Mouse (Mus musculus) liver, postnatal 0 days (tissue): ENCODE data around the gene Zdhhc14. TPM values are rescaled to one million over a fixed set of nuclear protein-coding genes. Genes with fewer than 3 reads are reported as not detected.

Experiments
- ATAC-seq: fragments of 200-750 bp; cut with Nextera tagmentation; 2 replicates; pipeline ENCODE4 v1.8.0; 2017; ENCODE audit warnings: mild to moderate bottlenecking, moderate library complexity
- DNase-seq: peaks from one replicate; pipeline ENCODE4 v3.0.0-alpha.2; 2016
- H3K27ac ChIP-seq: fragments of 300-500 bp; sonication (generic); 2 replicates; pipeline ENCODE4 v1.5.1; 2014; ENCODE audit warnings: antibody characterized with exemption, moderate library complexity, mild to moderate bottlenecking, low read depth
- H3K27me3 ChIP-seq: fragments of 300-500 bp; sonication (generic); 2 replicates; pipeline ENCODE4 v1.6.1; 2014; ENCODE audit warnings: low read length, control low read depth, mixed read lengths; ENCODE audit not compliant: insufficient read depth
- H3K36me3 ChIP-seq: fragments of 300-500 bp; sonication (generic); replicated peaks from 2 replicates; pipeline ENCODE4 v1.6.1; 2014; ENCODE audit warnings: mild to moderate bottlenecking, control low read depth, low read length, moderate library complexity, mixed read lengths; ENCODE audit not compliant: insufficient read depth
- H3K4me1 ChIP-seq: fragments of 300-500 bp; sonication (generic); 2 replicates; pipeline ENCODE4 v1.6.1; 2014; ENCODE audit warnings: antibody characterized with exemption, mild to moderate bottlenecking, control low read depth; ENCODE audit not compliant: insufficient read depth
- H3K4me2 ChIP-seq: fragments of 300-500 bp; sonication (generic); 2 replicates; pipeline ENCODE4 v1.6.1; 2014; ENCODE audit warnings: low read depth, mild to moderate bottlenecking, low read length, moderate library complexity, mixed read lengths
- H3K4me3 ChIP-seq: fragments of 300-500 bp; sonication (generic); 2 replicates; pipeline ENCODE4 v1.5.1; 2014; ENCODE audit warnings: low read depth, low read length
- H3K9ac ChIP-seq: fragments of 300-500 bp; sonication (generic); replicated peaks from 2 replicates; pipeline ENCODE4 v1.6.1; 2014; ENCODE audit warnings: mild to moderate bottlenecking, moderate library complexity
- H3K9me3 ChIP-seq: fragments of 300-500 bp; sonication (generic); 2 replicates; pipeline ENCODE4 v1.6.1; 2016; ENCODE audit warnings: mild to moderate bottlenecking, control low read depth, low read length, mixed read lengths
- CTCF ChIP-seq: sonication (generic); IDR thresholded peaks from 2 replicates; pipeline ENCODE4 v1.5.1; 2016; ENCODE audit warnings: antibody characterized with exemption, low read depth
- EP300 ChIP-seq: IDR thresholded peaks from 2 replicates; pipeline ENCODE4 v1.6.1; 2016; ENCODE audit warnings: antibody characterized with exemption, low read depth, mild to moderate bottlenecking
- WGBS: fragments of 180-500 bp; shearing (Covaris S2); extraction: QIAGEN DNeasy Blood & Tissue Kit; methylation state at CpG from one replicate; pipeline ENCODE4 v1.1.7; 2014; ENCODE audit not compliant: insufficient replicate concordance; 5-methylcytosine and 5-hydroxymethylcytosine counted together
- polyA plus RNA-seq: library from polyadenylated mRNA; unstranded; fragments of >200 nt; fragmentation: Nextera tagmentation; extraction: Ambion mirVana; gene quantifications from 2 replicates; pipeline ENCODE4 v1.2.1, GENCODE M21; 2015

The Zdhhc14 gene
- polyA plus RNA-seq, 1 experiment from 2014 or later = 2.7 TPM

DNA sequence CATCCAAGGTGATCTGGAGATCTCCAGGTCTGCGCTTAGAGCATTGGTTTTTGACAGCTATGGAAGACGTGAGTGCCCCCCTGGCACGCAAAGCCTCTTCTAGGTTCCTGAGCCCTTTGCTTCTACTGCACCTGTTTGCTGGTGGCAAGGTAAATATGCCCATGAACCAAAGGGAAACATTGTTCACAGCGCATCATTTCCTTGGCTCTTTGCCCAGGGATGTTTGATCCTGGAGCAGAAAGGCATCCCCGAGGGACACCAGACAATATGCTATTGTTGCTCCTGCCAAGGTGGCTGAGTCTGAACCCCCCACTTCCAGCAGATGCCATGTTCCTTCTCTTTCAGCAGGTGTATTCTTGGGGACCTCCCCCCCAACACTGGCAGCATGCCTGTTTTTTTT lies 61.2 kb downstream of the Zdhhc14 start:
- no peak overlapping the region for H3K9ac ChIP-seq
- H3K4me2 ChIP-seq = no peak overlapping the region
- H3K9me3 ChIP-seq = no peaks in the 10 kb centered on the region
- H3K27ac ChIP-seq = no peak overlapping the region
- WGBS = 74% methylated on average over 5 of the region's 5 CpGs
- H3K36me3 ChIP-seq = no peaks in the 10 kb centered on the region
- peak; percentile 41; the same call in 1 of the 2 replicates for ATAC-seq
- peak; percentile 46 for DNase-seq
- peaks cover 8% of the 10 kb centered on the region; the same call in 1 of the 2 replicates for H3K4me1 ChIP-seq
- TF ChIP-seq CTCF = no peak
- no peak overlapping the region for H3K4me3 ChIP-seq
- no peaks in the 10 kb centered on the region for H3K27me3 ChIP-seq

DNA sequence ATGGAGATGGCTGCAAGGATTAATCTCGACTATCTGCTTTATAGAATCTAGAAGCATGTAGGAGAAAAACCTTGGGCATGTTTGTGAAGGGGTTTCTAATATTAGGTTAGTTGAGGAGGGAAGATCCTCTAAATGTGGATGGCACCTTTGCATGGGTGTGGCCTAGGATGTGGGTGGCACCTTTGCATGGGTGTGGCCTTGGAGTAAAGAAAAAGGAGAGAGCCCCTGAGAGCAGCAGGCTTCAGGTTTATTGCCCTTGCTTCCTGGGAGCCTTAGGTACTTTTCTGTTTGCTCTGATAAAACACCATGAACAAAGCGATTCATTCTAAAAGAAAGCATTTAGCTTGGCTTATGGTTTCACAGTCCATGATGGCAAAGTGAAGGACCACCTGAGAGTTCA lies 62.2 kb downstream of the Zdhhc14 start:
- no peak overlapping the region for H3K27ac ChIP-seq
- ATAC-seq = no peak
- H3K4me1 ChIP-seq = peaks cover 8% of the 10 kb centered on the region; the same call in 1 of the 2 replicates
- 91% methylated on average over 2 of the region's 2 CpGs for WGBS
- DNase-seq = no peak
- no peaks in the 10 kb centered on the region for H3K27me3 ChIP-seq
- no peaks in the 10 kb centered on the region for H3K36me3 ChIP-seq
- no peak overlapping the region for H3K4me2 ChIP-seq
- H3K9me3 ChIP-seq = no peaks in the 10 kb centered on the region
- H3K4me3 ChIP-seq = no peak overlapping the region
- no peak overlapping the region for H3K9ac ChIP-seq
- TF ChIP-seq EP300 (no peak), CTCF (no peak)

DNA sequence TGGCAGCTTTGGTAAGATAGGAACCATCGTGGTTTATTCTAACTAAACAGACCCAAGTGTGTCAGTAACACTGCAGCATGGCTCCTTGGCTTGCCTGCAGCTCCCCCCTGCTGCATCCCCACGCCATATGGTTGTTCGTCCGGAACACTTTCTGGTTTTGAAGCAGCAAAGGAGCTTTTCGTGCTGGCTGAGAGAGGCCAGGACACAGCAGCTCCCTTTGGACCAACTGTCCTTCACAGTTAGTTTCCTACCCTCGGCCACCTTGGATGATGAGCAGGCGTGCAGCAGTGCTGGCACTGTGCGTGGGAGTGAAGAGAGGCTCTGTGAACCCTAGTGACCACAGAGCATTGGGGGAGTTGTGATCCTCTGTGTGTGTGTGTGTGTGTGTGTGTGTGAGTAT lies 64.2 kb downstream of the Zdhhc14 start:
- no peak for TF ChIP-seq EP300
- TF ChIP-seq CTCF = no peak
- H3K4me3 ChIP-seq = no peak overlapping the region
- H3K27ac ChIP-seq = no peak overlapping the region
- peaks cover 8% of the 10 kb centered on the region; the same call in 1 of the 2 replicates for H3K4me1 ChIP-seq
- no peaks in the 10 kb centered on the region for H3K36me3 ChIP-seq
- 82% methylated on average over 8 of the region's 8 CpGs for WGBS
- DNase-seq = no peak
- no peak overlapping the region for H3K4me2 ChIP-seq
- H3K9me3 ChIP-seq = no peaks in the 10 kb centered on the region
- no peaks in the 10 kb centered on the region for H3K27me3 ChIP-seq
- H3K9ac ChIP-seq = no peak overlapping the region
- no peak for ATAC-seq

DNA sequence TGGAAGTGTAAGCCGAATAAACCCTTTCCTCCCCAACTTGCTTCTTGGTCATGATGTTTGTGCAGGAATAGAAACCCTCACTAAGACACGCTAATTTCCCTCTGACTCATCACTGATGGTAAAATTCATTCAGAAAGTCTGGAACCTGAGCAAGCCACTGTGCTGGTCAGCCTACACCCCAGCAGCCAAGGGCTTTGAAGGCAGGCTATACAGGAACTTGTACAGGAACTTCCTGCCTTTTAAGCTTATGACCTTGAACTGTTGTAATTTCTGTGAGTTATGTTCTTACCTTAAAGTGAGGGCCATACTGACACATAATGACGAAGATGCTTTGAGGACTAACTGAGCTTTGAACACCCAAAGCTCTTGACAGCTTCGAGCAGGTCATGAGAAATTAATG lies 67.9 kb downstream of the Zdhhc14 start:
- DNase-seq (no peak), ATAC-seq (no peak)
- no peak for TF ChIP-seq EP300
- TF ChIP-seq CTCF = no peak
- Histone ChIP-seq H3K4me1 (no peaks in the 10 kb centered on the region), H3K4me2 (no peak overlapping the region), H3K36me3 (no peaks in the 10 kb centered on the region), H3K9me3 (no peaks in the 10 kb centered on the region), H3K27ac (no peak overlapping the region), H3K27me3 (no peaks in the 10 kb centered on the region), H3K4me3 (no peak overlapping the region), H3K9ac (no peak overlapping the region)
- WGBS = 85% methylated on average over 4 of the region's 4 CpGs

DNA sequence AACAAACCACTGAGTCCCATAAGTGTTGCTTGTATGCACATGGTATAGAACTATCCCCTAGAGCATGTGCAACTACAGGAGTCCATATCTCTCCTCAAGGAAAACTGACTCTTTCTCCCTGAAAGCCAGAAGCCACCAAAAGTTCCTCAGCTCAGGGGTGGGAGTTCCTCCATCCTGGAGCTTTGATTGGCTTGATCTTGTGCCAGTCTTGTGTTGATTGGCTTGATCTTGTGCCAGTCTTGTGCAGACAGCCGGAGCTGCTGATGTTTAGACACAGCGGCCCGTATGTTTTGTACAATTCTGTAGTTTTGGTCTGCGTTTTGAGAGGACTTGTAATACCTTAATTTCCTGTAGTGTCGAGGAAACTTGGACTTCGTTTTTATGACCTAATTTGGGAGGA lies 70.8 kb downstream of the Zdhhc14 start:
- Histone ChIP-seq H3K4me1 (0 out of 2 replicates have a peak, but pooled peaks cover 3% of the 10 kb centered on the region), H3K27me3 (no peaks in the 10 kb centered on the region), H3K4me3 (no peak overlapping the region), H3K36me3 (no peaks in the 10 kb centered on the region), H3K27ac (no peak overlapping the region), H3K4me2 (no peak overlapping the region), H3K9me3 (no peaks in the 10 kb centered on the region), H3K9ac (no peak overlapping the region)
- no peak for TF ChIP-seq EP300
- no peak for TF ChIP-seq CTCF
- 87% methylated on average over 6 of the region's 6 CpGs for WGBS
- DNase-seq (no peak), ATAC-seq (no peak)

DNA sequence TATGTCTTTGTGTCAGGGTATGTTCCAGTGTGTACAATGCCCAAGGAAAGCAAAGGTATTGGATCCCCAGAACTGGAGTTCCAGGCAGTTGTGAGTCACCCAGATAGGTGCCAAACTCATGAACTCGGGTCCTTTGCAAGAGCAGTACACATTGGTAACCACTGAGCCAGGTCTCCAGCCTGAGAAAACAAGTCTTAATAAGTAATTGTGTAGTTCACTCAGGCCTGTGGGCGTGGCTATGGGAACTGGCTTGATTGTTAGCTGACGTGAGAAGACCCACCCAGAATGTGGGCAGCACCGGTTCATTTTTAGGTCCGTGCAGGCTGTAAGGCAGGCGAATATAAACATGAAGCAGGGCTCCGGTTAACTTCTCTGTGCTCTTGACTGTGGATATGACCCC lies 73.6 kb downstream of the Zdhhc14 start:
- WGBS = 65% methylated on average over 7 of the region's 7 CpGs
- H3K9me3 ChIP-seq = no peaks in the 10 kb centered on the region
- DNase-seq (no peak), ATAC-seq (peak; percentile 48; the same call in 1 of the 2 replicates)
- H3K36me3 ChIP-seq = no peaks in the 10 kb centered on the region
- no peak overlapping the region for H3K9ac ChIP-seq
- TF ChIP-seq EP300 = no peak
- no peak for TF ChIP-seq CTCF
- no peak overlapping the region for H3K4me2 ChIP-seq
- H3K27ac ChIP-seq = no peak overlapping the region
- H3K4me1 ChIP-seq = 0 out of 2 replicates have a peak, but pooled peaks cover 6% of the 10 kb centered on the region
- no peaks in the 10 kb centered on the region for H3K27me3 ChIP-seq
- H3K4me3 ChIP-seq = no peak overlapping the region

DNA sequence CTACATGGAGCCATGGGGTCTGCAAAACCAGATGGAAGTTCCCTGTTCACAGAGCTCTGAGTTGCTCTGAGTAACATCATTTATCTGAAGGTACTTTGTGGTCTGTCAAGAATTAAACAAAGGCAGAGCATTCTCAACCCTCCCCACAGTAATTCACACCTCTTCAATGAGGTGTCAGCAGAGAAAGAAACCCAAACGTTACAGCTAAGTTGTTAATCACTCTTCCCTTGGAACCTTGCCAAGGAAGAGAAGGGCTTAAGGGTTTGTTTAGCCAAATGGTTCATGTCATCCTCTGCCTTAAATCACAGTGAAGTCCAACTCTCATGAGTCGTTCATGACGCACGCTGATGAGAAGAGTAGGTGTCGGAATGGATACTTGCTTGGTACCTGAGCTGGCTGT lies 75.6 kb downstream of the Zdhhc14 start:
- Histone ChIP-seq H3K27ac (no peak overlapping the region), H3K9ac (no peak overlapping the region), H3K4me1 (0 out of 2 replicates have a peak, but pooled peaks cover 6% of the 10 kb centered on the region), H3K27me3 (no peaks in the 10 kb centered on the region), H3K4me2 (no peak overlapping the region), H3K4me3 (no peak overlapping the region), H3K9me3 (no peaks in the 10 kb centered on the region), H3K36me3 (no peaks in the 10 kb centered on the region)
- TF ChIP-seq CTCF (no peak), EP300 (no peak)
- DNase-seq (no peak), ATAC-seq (no peak)
- WGBS = 62% methylated on average over 5 of the region's 5 CpGs
